Mouse (Mus musculus): Measurements from ENCODE around the gene Rnf121. TPM values are rescaled to one million over a fixed set of nuclear protein-coding genes. Genes with fewer than 3 reads are reported as not detected.
"Not testable (repeated sequence)": the region's sequence is repeated elsewhere in the genome, so short reads cannot be mapped to it uniquely, and the experiment has no call there.

The Rnf121 gene
- polyA plus RNA-seq, 1 experiment from 2014 or later = 34.1 TPM

DNA sequence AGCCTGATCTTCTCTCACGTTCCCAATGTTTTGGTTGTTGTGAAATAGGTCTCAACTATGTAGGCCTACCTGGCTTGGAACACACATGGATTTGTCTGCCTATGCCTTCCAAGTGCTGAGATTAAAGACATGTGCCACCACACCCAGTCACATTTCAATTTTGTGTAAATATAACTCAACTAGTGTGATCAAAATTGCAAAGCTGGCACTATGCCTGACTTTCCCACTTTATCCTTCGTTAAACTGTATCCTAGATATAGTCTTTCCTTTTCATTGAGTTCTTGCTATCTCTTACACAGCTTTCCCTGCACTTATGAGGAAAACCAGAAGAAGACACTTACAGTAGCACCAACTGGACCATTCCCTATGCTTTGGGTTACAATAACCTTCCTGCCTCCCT lies 29.7 kb downstream of the Rnf121 start:
- Histone ChIP-seq H3K9ac (replicated peaks; ENCODE audit: low read length) (no peak overlapping the region), H3K27me3 (ENCODE audit: insufficient read depth, low read length) (no peaks in the 10 kb centered on the region), H3K4me3 (ENCODE audit: low read length) (no peak overlapping the region), H3K27ac (ENCODE audit: low read length) (no peak overlapping the region), H3K9me3 (ENCODE audit: low read length) (no peaks in the 10 kb centered on the region), H3K4me2 (replicated peaks; ENCODE audit: low read depth, low read length) (no peak overlapping the region), H3K36me3 (ENCODE audit: insufficient read depth, low read length) (peaks cover 65% of the 10 kb centered on the region), H3K4me1 (ENCODE audit: insufficient read depth, low read length) (no peaks in the 10 kb centered on the region)
- ATAC-seq (ENCODE audit: low FRiP score, low TSS enrichment) = no peak
- WGBS = 96% methylated on average over 2 of the region's 2 CpGs

DNA sequence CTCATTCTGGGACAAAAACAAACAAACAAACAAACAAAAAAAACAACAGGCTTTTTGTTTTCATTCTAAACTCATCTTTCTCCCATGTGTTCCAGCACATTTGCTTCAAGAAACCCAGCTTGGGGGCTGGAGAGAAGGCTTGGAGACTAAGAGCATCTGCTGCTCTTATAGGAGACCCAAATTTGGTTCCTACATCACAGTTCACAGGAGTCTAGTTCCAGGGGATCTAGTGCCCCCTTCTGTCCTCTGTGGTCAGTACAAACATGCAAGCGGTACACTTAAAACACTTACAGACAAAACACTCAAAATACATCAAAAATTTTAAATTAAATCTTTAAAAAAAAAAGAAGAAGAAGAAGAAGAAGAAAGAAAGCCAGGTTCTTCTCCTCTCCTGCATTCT lies 30.4 kb downstream of the Rnf121 start:
- Histone ChIP-seq H3K4me2 (replicated peaks; ENCODE audit: low read depth, low read length) (no peak overlapping the region), H3K27me3 (ENCODE audit: insufficient read depth, low read length) (no peaks in the 10 kb centered on the region), H3K9ac (replicated peaks; ENCODE audit: low read length) (no peak overlapping the region), H3K36me3 (ENCODE audit: insufficient read depth, low read length) (peaks cover 64% of the 10 kb centered on the region), H3K4me3 (ENCODE audit: low read length) (no peak overlapping the region), H3K9me3 (ENCODE audit: low read length) (no peaks in the 10 kb centered on the region), H3K4me1 (ENCODE audit: insufficient read depth, low read length) (no peaks in the 10 kb centered on the region), H3K27ac (ENCODE audit: low read length) (no peak overlapping the region)
- no peak for ATAC-seq (ENCODE audit: low FRiP score, low TSS enrichment)
- WGBS = 93% methylated on average over 1 of the region's 1 CpGs

DNA sequence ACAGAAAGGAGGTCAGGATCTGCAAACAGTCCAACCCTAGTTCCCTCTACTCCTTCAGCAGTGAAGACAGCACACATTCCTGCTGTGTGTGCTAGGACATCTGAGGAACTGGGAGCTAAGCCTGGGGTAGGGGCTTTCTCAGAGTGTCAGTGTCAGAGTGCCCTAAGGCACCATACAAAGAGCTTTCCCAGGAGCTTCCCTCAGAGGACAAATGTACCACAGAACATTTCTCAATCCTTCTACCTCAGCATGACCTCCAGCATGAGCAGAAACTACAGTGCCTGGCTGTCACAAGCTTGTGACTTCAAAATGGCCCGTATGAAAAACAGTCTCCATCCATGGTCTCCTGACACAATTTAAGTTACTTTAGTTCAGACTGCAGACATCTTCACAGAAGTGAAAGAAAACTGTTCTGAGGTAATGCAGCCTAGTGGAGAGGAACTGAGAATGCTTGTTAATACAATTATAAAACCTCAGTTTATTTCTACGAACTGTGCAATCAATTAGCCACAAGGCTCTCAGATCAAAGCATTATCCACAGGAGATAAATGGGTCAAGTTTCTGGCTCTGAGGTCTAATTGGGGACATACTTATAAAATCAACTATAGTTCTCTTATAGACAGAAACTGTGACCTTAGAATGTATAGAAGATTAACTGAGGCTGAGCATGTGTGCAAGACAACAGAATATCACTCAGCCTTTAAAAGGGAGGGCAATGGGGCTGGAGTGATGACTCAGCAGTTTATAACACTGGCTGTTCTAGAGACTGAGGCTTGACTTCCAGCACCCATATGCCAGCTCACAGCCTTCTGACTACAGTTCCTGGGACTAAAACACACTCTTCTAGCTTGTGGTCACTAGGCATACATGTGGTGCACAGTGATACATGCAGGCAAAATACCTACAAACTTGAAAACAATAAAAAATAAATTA lies 39.8 kb downstream of the Rnf121 start:
- 76% methylated on average over 2 of the region's 2 CpGs for WGBS
- Histone ChIP-seq H3K9me3 (ENCODE audit: low read length) (no peaks in the 10 kb centered on the region), H3K4me2 (replicated peaks; ENCODE audit: low read depth, low read length) (no peak overlapping the region), H3K27ac (ENCODE audit: low read length) (no peak overlapping the region), H3K4me3 (ENCODE audit: low read length) (no peak overlapping the region), H3K36me3 (ENCODE audit: insufficient read depth, low read length) (peaks cover 41% of the 10 kb centered on the region), H3K9ac (replicated peaks; ENCODE audit: low read length) (no peak overlapping the region), H3K27me3 (ENCODE audit: insufficient read depth, low read length) (no peaks in the 10 kb centered on the region), H3K4me1 (ENCODE audit: insufficient read depth, low read length) (no peaks in the 10 kb centered on the region)
- ATAC-seq (ENCODE audit: low FRiP score, low TSS enrichment) = no peak

DNA sequence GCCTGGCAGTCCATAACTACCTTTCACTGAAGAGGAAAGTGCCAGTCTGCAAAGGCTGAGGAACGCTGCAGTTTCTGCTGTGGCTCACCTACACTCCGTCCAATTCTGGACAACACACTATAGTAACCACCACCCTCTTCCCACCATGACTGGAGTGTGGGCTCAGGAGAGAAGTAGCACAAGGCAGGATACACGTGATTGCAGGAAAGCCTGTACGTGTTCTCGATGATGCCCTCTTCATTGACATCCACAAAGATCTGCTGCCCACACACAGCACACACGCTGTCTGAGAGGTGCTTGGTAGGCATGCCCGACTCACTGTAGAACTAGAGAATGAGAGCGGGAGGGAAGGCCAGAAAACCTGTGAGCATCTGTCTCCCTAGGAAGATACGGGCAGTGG lies 41.4 kb downstream of the Rnf121 start:
- Histone ChIP-seq H3K27me3 (ENCODE audit: insufficient read depth, low read length) (no peaks in the 10 kb centered on the region), H3K4me2 (replicated peaks; ENCODE audit: low read depth, low read length) (no peak overlapping the region), H3K36me3 (ENCODE audit: insufficient read depth, low read length) (peaks cover 38% of the 10 kb centered on the region), H3K4me1 (ENCODE audit: insufficient read depth, low read length) (no peaks in the 10 kb centered on the region), H3K4me3 (ENCODE audit: low read length) (no peak overlapping the region), H3K9ac (replicated peaks; ENCODE audit: low read length) (no peak overlapping the region), H3K9me3 (ENCODE audit: low read length) (no peaks in the 10 kb centered on the region), H3K27ac (ENCODE audit: low read length) (no peak overlapping the region)
- WGBS = 94% methylated on average over 9 of the region's 9 CpGs
- ATAC-seq (ENCODE audit: low FRiP score, low TSS enrichment) = no peak

DNA sequence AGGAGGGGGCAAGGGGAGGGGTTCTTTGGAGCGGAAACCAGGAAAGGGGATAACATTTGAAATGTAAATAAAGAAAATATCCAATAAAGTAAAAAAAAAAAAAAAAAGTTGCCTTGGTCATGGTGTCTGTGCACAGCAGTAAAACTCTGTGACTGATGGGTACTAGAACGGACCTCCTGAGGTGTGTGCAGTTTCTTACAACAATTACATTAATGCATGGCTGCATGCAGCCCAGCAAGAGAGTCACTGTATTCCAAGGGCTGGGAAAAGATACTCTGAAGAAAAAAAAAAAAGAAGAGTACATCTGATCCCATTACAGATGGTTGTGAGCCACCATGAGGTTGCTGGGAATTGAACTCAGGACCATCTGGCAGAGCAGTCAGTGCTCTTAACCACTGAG lies 44.3 kb downstream of the Rnf121 start:
- H3K9me3 ChIP-seq (ENCODE audit: low read length); H3K27me3 ChIP-seq (ENCODE audit: insufficient read depth, low read length); H3K4me3 ChIP-seq (ENCODE audit: low read length); H3K27ac ChIP-seq (ENCODE audit: low read length); ATAC-seq (ENCODE audit: low FRiP score, low TSS enrichment); H3K4me1 ChIP-seq (ENCODE audit: insufficient read depth, low read length); H3K4me2 ChIP-seq (replicated peaks; ENCODE audit: low read depth, low read length); H3K9ac ChIP-seq (replicated peaks; ENCODE audit: low read length): not testable (repeated sequence)
- H3K36me3 ChIP-seq (ENCODE audit: insufficient read depth, low read length) = peaks cover 47% of the 10 kb centered on the region
- 83% methylated on average over 2 of the region's 2 CpGs for WGBS

DNA sequence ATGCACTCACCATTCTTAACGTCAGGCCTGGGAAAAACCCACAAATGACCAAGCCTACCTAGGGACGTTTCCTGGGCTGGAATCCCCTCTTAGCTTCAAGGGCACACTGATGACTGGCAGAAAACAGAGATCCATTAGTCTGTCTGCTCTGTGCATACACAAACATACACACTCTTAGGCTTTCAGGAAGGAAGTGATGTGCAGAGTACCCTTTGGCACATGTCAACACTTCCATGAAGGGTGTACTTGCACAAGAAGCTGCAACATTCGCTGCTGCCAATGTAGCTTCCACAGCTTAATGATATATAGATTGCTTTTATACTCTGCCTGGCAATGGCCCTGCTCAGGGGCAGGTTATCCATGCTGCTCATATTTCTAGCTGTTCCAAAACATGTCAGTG lies 45.9 kb downstream of the Rnf121 start:
- no peak overlapping the region for H3K9ac ChIP-seq (replicated peaks; ENCODE audit: low read length)
- no peak overlapping the region for H3K4me3 ChIP-seq (ENCODE audit: low read length)
- H3K9me3 ChIP-seq (ENCODE audit: low read length) = no peaks in the 10 kb centered on the region
- WGBS = 65% methylated on average over 3 of the region's 3 CpGs
- no peak overlapping the region for H3K27ac ChIP-seq (ENCODE audit: low read length)
- peaks cover 62% of the 10 kb centered on the region for H3K36me3 ChIP-seq (ENCODE audit: insufficient read depth, low read length)
- no peaks in the 10 kb centered on the region for H3K4me1 ChIP-seq (ENCODE audit: insufficient read depth, low read length)
- H3K4me2 ChIP-seq (replicated peaks; ENCODE audit: low read depth, low read length) = no peak overlapping the region
- no peaks in the 10 kb centered on the region for H3K27me3 ChIP-seq (ENCODE audit: insufficient read depth, low read length)
- no peak for ATAC-seq (ENCODE audit: low FRiP score, low TSS enrichment)

DNA sequence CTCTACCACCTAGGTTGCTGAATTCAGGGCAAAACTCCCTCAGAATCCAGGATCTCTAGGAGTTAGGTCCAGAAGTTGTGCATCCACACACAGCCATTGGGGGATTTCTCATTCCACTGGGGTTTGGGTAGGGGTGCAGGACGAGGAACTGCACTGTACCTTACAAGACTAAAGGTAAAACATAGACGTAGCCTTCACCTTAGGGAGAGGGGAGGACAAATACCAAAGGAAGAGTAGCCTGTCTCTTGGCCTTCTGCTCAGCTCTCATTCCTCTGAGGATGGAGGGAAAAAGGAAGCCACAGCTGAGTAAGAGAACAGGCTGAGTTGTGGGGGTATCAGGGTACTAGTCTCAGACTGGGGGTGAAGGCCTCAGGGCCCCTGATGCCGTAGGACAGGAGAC lies 46.7 kb downstream of the Rnf121 start, which contains the start of gene Il18bp:
Gene Il18bp (minus strand): TSS at position 101 of the 400 bp plus-strand sequence.
- Histone ChIP-seq H3K4me2 (replicated peaks; ENCODE audit: low read depth, low read length) (no peak within 1 kb of the TSS), H3K9me3 (ENCODE audit: low read length) (no peaks in the 10 kb centered on the region), H3K36me3 (ENCODE audit: insufficient read depth, low read length) (peaks cover 67% of the 10 kb centered on the region), H3K9ac (replicated peaks; ENCODE audit: low read length) (no peak within 1 kb of the TSS), H3K27ac (ENCODE audit: low read length) (no peak within 1 kb of the TSS), H3K4me1 (ENCODE audit: insufficient read depth, low read length) (no peaks in the 10 kb centered on the region), H3K4me3 (ENCODE audit: low read length) (no peak within 1 kb of the TSS), H3K27me3 (ENCODE audit: insufficient read depth, low read length) (no peaks in the 10 kb centered on the region)
- WGBS = 92% methylated on average over 3 of the region's 3 CpGs
- no peak for ATAC-seq (ENCODE audit: low FRiP score, low TSS enrichment)

DNA sequence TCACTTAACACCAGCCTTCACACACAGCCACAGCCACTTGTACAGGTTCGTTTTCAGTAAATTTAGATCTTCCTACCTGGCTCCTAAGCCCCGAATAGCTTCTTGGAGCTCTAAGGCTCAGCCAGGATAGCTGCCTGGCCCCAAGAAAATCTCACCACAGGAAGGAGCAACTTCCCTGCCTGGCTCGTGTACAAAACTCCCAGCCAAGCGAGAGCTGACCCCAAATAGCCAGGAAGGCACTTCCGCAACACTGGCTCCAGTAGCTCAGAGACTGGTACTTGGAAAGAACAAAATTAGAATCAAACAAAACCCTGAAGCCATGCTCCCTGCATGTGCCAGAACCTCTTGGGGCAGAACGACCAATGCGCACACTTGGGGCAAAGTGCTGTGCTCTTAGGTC lies 47.2 kb downstream of the Rnf121 start:
- H3K27me3 ChIP-seq (ENCODE audit: insufficient read depth, low read length) = no peaks in the 10 kb centered on the region
- H3K4me3 ChIP-seq (ENCODE audit: low read length) = no peak overlapping the region
- H3K4me1 ChIP-seq (ENCODE audit: insufficient read depth, low read length) = no peaks in the 10 kb centered on the region
- WGBS = 66% methylated on average over 7 of the region's 7 CpGs
- no peak overlapping the region for H3K9ac ChIP-seq (replicated peaks; ENCODE audit: low read length)
- no peak overlapping the region for H3K27ac ChIP-seq (ENCODE audit: low read length)
- H3K36me3 ChIP-seq (ENCODE audit: insufficient read depth, low read length) = peaks cover 67% of the 10 kb centered on the region
- no peak for ATAC-seq (ENCODE audit: low FRiP score, low TSS enrichment)
- no peak overlapping the region for H3K4me2 ChIP-seq (replicated peaks; ENCODE audit: low read depth, low read length)
- no peaks in the 10 kb centered on the region for H3K9me3 ChIP-seq (ENCODE audit: low read length)

DNA sequence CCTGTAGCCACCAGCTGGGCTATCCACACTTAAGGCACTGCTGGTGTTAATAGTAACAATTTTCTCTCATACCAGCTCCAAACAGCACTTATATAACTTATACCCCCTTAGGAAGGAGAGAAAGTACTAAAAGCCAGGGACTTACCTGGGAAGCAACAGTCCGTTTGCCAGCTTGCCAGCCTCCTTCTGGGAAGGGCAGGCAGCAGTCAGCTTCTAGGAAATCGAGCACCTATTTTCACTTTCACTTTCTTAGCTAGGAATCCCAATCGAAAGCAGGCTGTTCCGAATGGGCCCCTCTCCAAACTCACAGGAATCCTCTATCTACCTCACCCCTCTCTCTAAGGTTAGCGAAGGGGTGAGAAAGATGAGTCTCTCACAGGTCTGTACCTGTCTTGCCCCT lies 47.8 kb downstream of the Rnf121 start:
- Histone ChIP-seq H3K9me3 (ENCODE audit: low read length) (no peaks in the 10 kb centered on the region), H3K4me3 (ENCODE audit: low read length) (no peak overlapping the region), H3K4me2 (replicated peaks; ENCODE audit: low read depth, low read length) (no peak overlapping the region), H3K4me1 (ENCODE audit: insufficient read depth, low read length) (no peaks in the 10 kb centered on the region), H3K9ac (replicated peaks; ENCODE audit: low read length) (no peak overlapping the region), H3K27ac (ENCODE audit: low read length) (no peak overlapping the region), H3K27me3 (ENCODE audit: insufficient read depth, low read length) (no peaks in the 10 kb centered on the region), H3K36me3 (ENCODE audit: insufficient read depth, low read length) (peaks cover 67% of the 10 kb centered on the region)
- ATAC-seq (ENCODE audit: low FRiP score, low TSS enrichment) = no peak
- WGBS = 81% methylated on average over 5 of the region's 5 CpGs

DNA sequence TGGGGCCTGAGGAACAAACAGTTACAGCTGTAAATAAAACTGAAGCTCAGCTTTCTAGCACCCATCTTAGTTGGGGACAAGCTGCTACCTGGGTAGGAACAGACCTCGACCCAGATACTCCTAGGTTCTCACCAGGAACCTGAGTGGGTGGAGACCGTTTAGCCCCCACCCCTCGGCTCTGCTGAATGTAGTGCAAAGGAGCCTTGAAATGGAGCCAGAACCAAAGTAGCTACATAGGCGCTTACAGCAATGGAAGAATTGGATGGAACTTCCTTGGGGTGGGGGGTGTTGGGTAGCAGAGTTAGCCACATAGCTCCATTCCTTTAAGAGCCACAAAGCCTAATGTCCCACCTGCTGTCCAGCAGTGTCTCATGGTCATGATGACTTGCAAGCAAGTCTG lies 48.3 kb downstream of the Rnf121 start:
- Histone ChIP-seq H3K9ac (replicated peaks; ENCODE audit: low read length) (no peak overlapping the region), H3K9me3 (ENCODE audit: low read length) (no peaks in the 10 kb centered on the region), H3K27ac (ENCODE audit: low read length) (no peak overlapping the region), H3K4me2 (replicated peaks; ENCODE audit: low read depth, low read length) (no peak overlapping the region), H3K27me3 (ENCODE audit: insufficient read depth, low read length) (no peaks in the 10 kb centered on the region), H3K36me3 (ENCODE audit: insufficient read depth, low read length) (peaks cover 68% of the 10 kb centered on the region), H3K4me1 (ENCODE audit: insufficient read depth, low read length) (no peaks in the 10 kb centered on the region), H3K4me3 (ENCODE audit: low read length) (no peak overlapping the region)
- 81% methylated on average over 4 of the region's 4 CpGs for WGBS
- no peak for ATAC-seq (ENCODE audit: low FRiP score, low TSS enrichment)

All from kidney, embryonic 16.5 days (tissue).